Mouse (Mus musculus): ENCODE results near the gene Fzd5.

The Fzd5 gene

DNA sequence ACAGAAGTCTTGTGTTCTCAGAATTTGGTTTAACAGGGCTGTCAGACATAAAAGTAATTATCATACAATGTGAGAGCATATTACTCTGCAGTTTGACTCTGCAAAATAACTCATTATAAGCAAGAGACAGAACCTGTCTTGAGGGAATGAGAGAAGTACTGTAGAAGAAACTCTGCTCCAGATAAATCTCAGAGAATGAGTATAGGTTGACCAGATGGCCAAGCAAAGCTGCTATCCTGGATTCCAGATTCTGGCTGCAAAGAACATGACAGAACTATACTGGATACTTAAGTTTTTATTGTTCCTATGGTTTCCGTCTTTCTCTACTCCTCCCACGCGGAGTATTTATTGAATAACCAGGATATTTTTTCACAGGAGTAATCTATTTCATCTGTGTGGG, 54.5 kb downstream of the Fzd5 start:
- no peak for DNase-seq

DNA sequence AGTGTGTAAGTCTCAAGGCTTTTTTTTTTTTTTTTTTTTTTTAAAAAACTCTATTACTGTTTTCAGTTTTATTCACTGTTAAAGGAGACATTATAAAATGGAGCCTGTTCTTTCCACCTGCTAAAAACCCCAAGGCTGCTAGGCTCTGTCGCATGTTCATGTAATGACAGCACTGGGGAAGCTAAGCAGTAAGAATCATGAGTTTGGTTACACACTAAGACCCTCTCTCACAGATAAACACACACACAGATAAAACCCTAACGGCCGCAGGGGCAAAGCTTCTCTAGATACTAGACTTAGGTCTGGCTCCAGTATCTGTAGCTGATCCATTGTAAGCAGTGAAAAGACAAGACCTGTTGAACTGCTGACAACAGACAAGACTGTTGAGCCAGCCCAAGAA, 56.1 kb downstream of the Fzd5 start:
- DNase-seq = no peak
